Mouse (Mus musculus) brain, embryonic 14.5 days (tissue): ENCODE measurements at regions not wholly inside any gene's neighbourhood (a gene's known extent, or its start where the extent isn't known, plus 50 kb on each side); places are given as distances from the start of the nearest gene placed in this dataset.

Experiments
- CTCF ChIP-seq: fragments of 200-500 bp; IDR thresholded peaks from 2 replicates; pipeline ENCODE4 v1.5.1; 2012; ENCODE audit warnings: inconsistent platforms, mild to moderate bottlenecking, moderate library complexity, borderline replicate concordance; ENCODE audit not compliant: insufficient read depth, insufficient read length; ENCODE audit errors: extremely low read depth
- POLR2A ChIP-seq: fragments of 200-500 bp; IDR thresholded peaks from 2 replicates; pipeline ENCODE4 v1.6.1; 2012; ENCODE audit warnings: mild to moderate bottlenecking, inconsistent platforms, borderline replicate concordance; ENCODE audit not compliant: poor library complexity, insufficient read depth, insufficient read length, severe bottlenecking; ENCODE audit errors: extremely low read depth

DNA sequence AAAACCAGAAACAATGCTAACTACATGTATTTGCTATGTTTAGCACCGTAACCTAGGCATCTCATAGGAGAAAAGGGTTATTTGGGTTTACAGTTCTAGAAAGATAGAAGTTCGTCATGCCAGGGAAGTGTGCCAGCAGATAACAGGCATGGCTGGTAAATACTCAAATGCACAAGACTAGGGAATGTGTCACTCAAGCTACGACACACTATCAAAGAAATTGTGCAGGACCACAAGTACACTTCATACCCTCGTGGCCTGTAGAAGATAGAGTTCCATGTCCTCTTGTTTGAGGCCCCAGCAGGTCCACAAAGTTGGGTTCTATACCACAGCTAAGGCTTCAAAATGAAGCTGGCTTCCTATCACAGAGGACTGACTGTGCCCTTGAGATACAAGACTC lies 103.1 kb upstream of the Car8 start:
- no peak for TF ChIP-seq CTCF
- TF ChIP-seq POLR2A = no peak
